ENCODE assay signal across 25 mouse cellular contexts in genomic region chr11:82297895-82298294, GRCm38 (mm10). TPM values are rescaled to one million over a fixed set of nuclear protein-coding genes. Genes with fewer than 3 reads are reported as not detected.
"Had no signal": no experiment of that assay in that cellular context is flagged by ENCODE, and none has a peak within 500 bp of the region (broad histone marks: within the 10 kb centered on the region; RNA-seq: fewer than 3 reads in every experiment).

No protein-coding gene starts in this region.

- H3K9ac ChIP-seq: lung, embryonic 14.5 days; midbrain, embryonic 12.5 days; neural tube, embryonic 13.5 days; neural tube, embryonic 15.5 days; stomach, embryonic 15.5 days had no signal

- H3K4me3 ChIP-seq: midbrain, embryonic 10.5 days; midbrain, embryonic 12.5 days; myocyte; neural tube, embryonic 13.5 days; neural tube, embryonic 15.5 days; stomach, embryonic 15.5 days had no signal

- H3K4me1 ChIP-seq: midbrain, embryonic 12.5 days; neural tube, embryonic 13.5 days; neural tube, embryonic 15.5 days; stomach, embryonic 15.5 days had no signal

- H3K4me2 ChIP-seq: lung, embryonic 14.5 days; midbrain, embryonic 12.5 days; neural tube, embryonic 13.5 days; neural tube, embryonic 15.5 days; stomach, embryonic 15.5 days had no signal

- H3K27ac ChIP-seq: midbrain, embryonic 10.5 days; midbrain, embryonic 12.5 days; neural tube, embryonic 13.5 days; neural tube, embryonic 15.5 days; stomach, embryonic 15.5 days; stomach, postnatal 0 days had no signal

- H3K27me3 ChIP-seq: midbrain, embryonic 12.5 days; neural tube, embryonic 13.5 days; neural tube, embryonic 15.5 days; stomach, embryonic 15.5 days had no signal

- H3K9me3 ChIP-seq: midbrain, embryonic 10.5 days; midbrain, embryonic 12.5 days; neural tube, embryonic 15.5 days; stomach, embryonic 15.5 days had no signal

- DNase-seq: lung, adult 18-20 months; lung, embryonic 14.5 days; lung, postnatal 10 days; lung, postnatal 4 days; midbrain, embryonic 14.5 days; retina, postnatal 1 day; right cerebral cortex, adult 18-20 months; right cerebral cortex, postnatal 25 days; right cerebral cortex, postnatal 4 days; spleen, adult 18-20 months; thymus, adult 2 months; thymus, postnatal 25 days; thymus, postnatal 4 days had no signal

- H3K36me3 ChIP-seq: midbrain, embryonic 10.5 days; midbrain, embryonic 12.5 days; neural tube, embryonic 13.5 days; neural tube, embryonic 15.5 days; stomach, embryonic 15.5 days had no signal

RNA-seq across cellular contexts. Expression of gene Ccl1, which starts 7.6 kb away (rescaled TPM):
- total RNA-seq: megakaryocyte, adult 5-6 weeks; megakaryocyte-erythroid progenitor cell, adult 5-6 weeks had no signal
- polyA plus RNA-seq: liver, embryonic 16.5 days; lung, embryonic 14.5 days; lung, embryonic 16.5 days; midbrain, embryonic 10.5 days; midbrain, embryonic 12.5 days; myocyte; neural tube, embryonic 11.5 days; stomach, embryonic 15.5 days; stomach, postnatal 0 days had no signal
